Mouse (Mus musculus): ENCODE measurements around the gene Pom121l2.

- no peak for TF ChIP-seq CTCF (IDR thresholded peaks at IDR 0.05; ENCODE audit: low read depth)
- TF ChIP-seq EP300 (optimal IDR thresholded peaks at IDR 0.05), result no peak
Observed at GRCm38 (mm10) chr13:22036986-22037385, 56.0 kb downstream of the Pom121l2 start.

All from stomach, postnatal 0 days (tissue).